Mouse (Mus musculus) MEL (cell line): ENCODE measurements around the gene Lce1m. TPM values are rescaled to one million over a fixed set of nuclear protein-coding genes. Genes with fewer than 3 reads are reported as not detected.

Experiments used
- DNase-seq: peaks from one replicate; pipeline ENCODE4 v3.0.0; 2011; ENCODE audit warnings: low read depth, low spot score
- H3K27ac ChIP-seq: 2 replicates; pipeline ENCODE4 v1.5.1; 2012; ENCODE audit warnings: low read depth, mild to moderate bottlenecking, control low read depth, low read length, moderate library complexity; ENCODE audit not compliant: control insufficient read depth
- H3K27me3 ChIP-seq, 2 experiments: fragments of 150-350 bp in 1 of 2; sonication (generic) in 1 of 2; 2 replicates each; pipeline ENCODE4 v1.6.1; 2012; ENCODE audit warnings: low read length in 2 of 2, mild to moderate bottlenecking in 2 of 2, improper control_type of control experiment in 1 of 2, moderate library complexity in 1 of 2; ENCODE audit not compliant: insufficient read depth in 2 of 2, control insufficient read depth in 1 of 2
- H3K36me3 ChIP-seq, 2 experiments: 2 replicates each; pipeline ENCODE4 v1.6.1; 2012 to 2014; ENCODE audit warnings: low read length in 2 of 2, improper control_type of control experiment in 1 of 2, inconsistent platforms in 1 of 2, mild to moderate bottlenecking in 1 of 2; ENCODE audit not compliant: insufficient read depth in 2 of 2, control insufficient read depth in 1 of 2
- H3K4me1 ChIP-seq, 2 experiments: fragments of 150-350 bp in 1 of 2; sonication (generic) in 1 of 2; 2 replicates each; pipeline ENCODE4 v1.6.1; 2012; ENCODE audit warnings: low read length in 2 of 2, improper control_type of control experiment in 1 of 2, mild to moderate bottlenecking in 1 of 2; ENCODE audit not compliant: insufficient read depth in 2 of 2, control insufficient read depth in 1 of 2
- H3K4me3 ChIP-seq, 2 experiments: fragments of 150-350 bp in 1 of 2; sonication (generic) in 1 of 2; 2 replicates each; pipeline ENCODE4 v1.5.1; 2012; ENCODE audit warnings: low read depth in 2 of 2, low read length in 2 of 2, mild to moderate bottlenecking in 2 of 2, moderate library complexity in 2 of 2, control low read depth in 1 of 2, improper control_type of control experiment in 1 of 2; ENCODE audit not compliant: control insufficient read depth in 1 of 2, insufficient read depth in 1 of 2
- H3K79me2 ChIP-seq: 2 replicates; pipeline ENCODE4 v1.6.1; 2012; ENCODE audit warnings: mild to moderate bottlenecking, low read length, moderate library complexity; ENCODE audit not compliant: control insufficient read depth, poor library complexity, insufficient read depth
- H3K9ac ChIP-seq: 2 replicates; pipeline ENCODE4 v1.6.1; 2012; ENCODE audit warnings: low read depth, mild to moderate bottlenecking, control low read depth, low read length, moderate library complexity; ENCODE audit not compliant: control insufficient read depth, poor library complexity, severe bottlenecking
- H3K9me3 ChIP-seq: fragments of 150-350 bp; sonication (generic); replicated peaks from 2 replicates; pipeline ENCODE4 v1.6.1; 2012; ENCODE audit warnings: mild to moderate bottlenecking, low read length, improper control_type of control experiment, moderate library complexity; ENCODE audit not compliant: insufficient read depth
- BHLHE40 ChIP-seq: IDR thresholded peaks from 2 replicates; pipeline ENCODE4 v1.6.1; 2012; ENCODE audit warnings: low read depth, mild to moderate bottlenecking, inconsistent platforms, low read length, improper control_type of control experiment, borderline replicate concordance
- CHD1 ChIP-seq: IDR thresholded peaks from 2 replicates; pipeline ENCODE4 v1.6.1; 2012; ENCODE audit warnings: low read depth, mild to moderate bottlenecking, inconsistent platforms, low read length, improper control_type of control experiment
- CTCF ChIP-seq, 3 experiments: IDR thresholded peaks in 2 of 3; conservative IDR thresholded peaks in 1 of 3; 2 replicates each; pipeline ENCODE4 v1.5.1; 2011 to 2012; ENCODE audit warnings: low read length in 3 of 3, low read depth in 2 of 3, mild to moderate bottlenecking in 2 of 3, improper control_type of control experiment in 1 of 3, inconsistent platforms in 1 of 3, mixed read lengths in 1 of 3, moderate library complexity in 1 of 3; ENCODE audit not compliant: control insufficient read depth in 1 of 3, insufficient read depth in 1 of 3, poor library complexity in 1 of 3, severe bottlenecking in 1 of 3
- E2F4 ChIP-seq: IDR thresholded peaks from 2 replicates; pipeline ENCODE4 v1.6.1; 2011; ENCODE audit warnings: low read depth, low read length, improper control_type of control experiment, borderline replicate concordance
- ETS1 ChIP-seq: IDR thresholded peaks from 2 replicates; pipeline ENCODE4 v1.6.1; 2012; ENCODE audit warnings: low read depth, mild to moderate bottlenecking, inconsistent platforms, low read length, improper control_type of control experiment, moderate library complexity
- HCFC1 ChIP-seq: IDR thresholded peaks from 2 replicates; pipeline ENCODE4 v1.6.1; 2012; ENCODE audit warnings: low read depth, mild to moderate bottlenecking, inconsistent platforms, low read length, improper control_type of control experiment, moderate library complexity
- JUND ChIP-seq: IDR thresholded peaks from 2 replicates; pipeline ENCODE4 v1.6.1; 2011; ENCODE audit warnings: low read depth, mild to moderate bottlenecking, improper control_type of control experiment, low read length
- KAT2A ChIP-seq: conservative IDR thresholded peaks from 2 replicates; pipeline ENCODE4 v1.6.1; 2012; ENCODE audit warnings: low read depth, low read length, improper control_type of control experiment, inconsistent platforms
- MAFK ChIP-seq: IDR thresholded peaks from 2 replicates; pipeline ENCODE4 v1.6.1; 2011; ENCODE audit warnings: low read depth, mild to moderate bottlenecking, low read length, improper control_type of control experiment, borderline replicate concordance
- MAZ ChIP-seq: IDR thresholded peaks from 2 replicates; pipeline ENCODE4 v1.6.1; 2012; ENCODE audit warnings: low read depth, mild to moderate bottlenecking, inconsistent platforms, low read length, improper control_type of control experiment
- MXI1 ChIP-seq: IDR thresholded peaks from 2 replicates; pipeline ENCODE4 v1.6.1; 2011; ENCODE audit warnings: mild to moderate bottlenecking, low read depth, low read length, improper control_type of control experiment
- MYB ChIP-seq: IDR thresholded peaks from 2 replicates; pipeline ENCODE4 v1.6.1; 2011; ENCODE audit warnings: mild to moderate bottlenecking, low read depth, low read length, improper control_type of control experiment
- MYC ChIP-seq: IDR thresholded peaks from 2 replicates; pipeline ENCODE4 v1.6.1; 2011; ENCODE audit warnings: low read depth, mild to moderate bottlenecking, low read length, improper control_type of control experiment, moderate library complexity
- NELFE ChIP-seq: IDR thresholded peaks from 2 replicates; pipeline ENCODE4 v1.6.1; 2011; ENCODE audit warnings: low read depth, low read length, improper control_type of control experiment
- POLR2AphosphoS2 ChIP-seq: IDR thresholded peaks from 2 replicates; pipeline ENCODE4 v1.6.1; 2011; ENCODE audit warnings: low read length, improper control_type of control experiment
- POLR2AphosphoS5 ChIP-seq: IDR thresholded peaks from 2 replicates; pipeline ENCODE4 v1.6.1; 2012; ENCODE audit warnings: low read depth, borderline replicate concordance, mild to moderate bottlenecking, inconsistent platforms, low read length, moderate library complexity, mixed read lengths
- RCOR1 ChIP-seq: IDR thresholded peaks from 2 replicates; pipeline ENCODE4 v1.6.1; 2012; ENCODE audit warnings: low read depth, mild to moderate bottlenecking, inconsistent platforms, low read length, improper control_type of control experiment
- TAL1 ChIP-seq: IDR thresholded peaks from 2 replicates; pipeline ENCODE4 v1.6.1; 2012; ENCODE audit warnings: mild to moderate bottlenecking, inconsistent platforms, low read length, moderate library complexity, mixed read lengths
- TCF12 ChIP-seq: IDR thresholded peaks from 2 replicates; pipeline ENCODE4 v1.6.1; 2014; ENCODE audit warnings: low read depth, mild to moderate bottlenecking, inconsistent platforms, low read length, improper control_type of control experiment, moderate library complexity
- ZKSCAN1 ChIP-seq: IDR thresholded peaks from 2 replicates; pipeline ENCODE4 v1.6.1; 2012; ENCODE audit warnings: low read depth, mild to moderate bottlenecking, inconsistent platforms, low read length, improper control_type of control experiment, moderate library complexity
- ZNF384 ChIP-seq: IDR thresholded peaks from 2 replicates; pipeline ENCODE4 v1.6.1; 2012; ENCODE audit warnings: low read depth, mild to moderate bottlenecking, inconsistent platforms, low read length, improper control_type of control experiment
- polyA plus RNA-seq, 2 experiments: library from polyadenylated mRNA; stranded (reverse) in 1 of 2; unstranded in 1 of 2; fragments of >175 nt in 1 of 2; fragments of >200 nt in 1 of 2; gene quantifications; 2 replicates each; pipeline versions ENCODE4 v1.2.1 to v1.2.4; 2012; ENCODE audit warnings: low replicate concordance in 2 of 2, low read depth in 1 of 2; ENCODE audit not compliant: insufficient read length in 2 of 2, insufficient read depth in 1 of 2, missing spikeins in 1 of 2
- total RNA-seq: library from RNA; depleted of rRNA; stranded (reverse); fragments of 300-350 nt; gene quantifications from 2 replicates; pipeline ENCODE4 v1.2.3, GENCODE M21; 2012

The Lce1m gene
- total and polyA plus RNA-seq, 3 experiments = not detected

- Histone ChIP-seq H3K36me3 (no peaks in the 10 kb centered on the region), H3K79me2 (no peaks in the 10 kb centered on the region), H3K4me1 (no peaks in the 10 kb centered on the region), H3K9me3 (no peaks in the 10 kb centered on the region), H3K4me3 (no peak overlapping the region), H3K9ac (no peak overlapping the region), H3K27ac (no peak overlapping the region), H3K27me3 (no peaks in the 10 kb centered on the region)
- no peak for DNase-seq
- TF ChIP-seq E2F4 = no peak
- no peak for TF ChIP-seq ETS1
- no peak for TF ChIP-seq RCOR1
- TF ChIP-seq MAZ = no peak
- no peak for TF ChIP-seq BHLHE40
- no peak for TF ChIP-seq JUND
- TF ChIP-seq HCFC1 = no peak
- TF ChIP-seq MAFK = no peak
Observed at GRCm38 (mm10) chr3:93002843-93003242, 16.0 kb downstream of the Lce1m start.

- H3K27me3 ChIP-seq = no peaks in the 10 kb centered on the region
- H3K79me2 ChIP-seq = no peaks in the 10 kb centered on the region
- no peak overlapping the region for H3K4me3 ChIP-seq
- DNase-seq = no peak
- no peak for TF ChIP-seq JUND
- no peak for TF ChIP-seq HCFC1
- no peak for TF ChIP-seq ZNF384
- no peak for TF ChIP-seq KAT2A
- no peak for TF ChIP-seq CHD1
- TF ChIP-seq CTCF (IDR thresholded peaks at IDR 0.05 in 2 of 3, conservative IDR thresholded peaks at IDR 0.05 in 1 of 3; ENCODE audit: control insufficient read depth in 1 of 3, insufficient read depth in 1 of 3, low read depth in 2 of 3, low read length in 3 of 3, poor library complexity in 1 of 3, severe bottlenecking in 1 of 3) = no peak
- no peak for TF ChIP-seq MYB
- TF ChIP-seq TCF12 = no peak
- no peak for TF ChIP-seq ZKSCAN1
- TF ChIP-seq MYC = no peak
- no peak for TF ChIP-seq TAL1
- TF ChIP-seq MXI1 = no peak
- no peak for TF ChIP-seq NELFE
- no peak for TF ChIP-seq POLR2AphosphoS5
- no peak for TF ChIP-seq POLR2AphosphoS2
- no peaks in the 10 kb centered on the region for H3K36me3 ChIP-seq
- no peak overlapping the region for H3K9ac ChIP-seq
- no peaks in the 10 kb centered on the region for H3K4me1 ChIP-seq
- H3K27ac ChIP-seq = no peak overlapping the region
- H3K9me3 ChIP-seq = no peaks in the 10 kb centered on the region
Observed at GRCm38 (mm10) chr3:93000621-93001020, 18.2 kb downstream of the Lce1m start.
